Mouse (Mus musculus): ENCODE data around the gene AU022252. TPM values are rescaled to one million over a fixed set of nuclear protein-coding genes. Genes with fewer than 3 reads are reported as not detected.
A peak's percentile ranks its signal among the peaks of the same experiment; 100 is the strongest.

Gene AU022252
- polyA plus RNA-seq, 1 experiment from 2014 or later: 26.4 TPM

DNA sequence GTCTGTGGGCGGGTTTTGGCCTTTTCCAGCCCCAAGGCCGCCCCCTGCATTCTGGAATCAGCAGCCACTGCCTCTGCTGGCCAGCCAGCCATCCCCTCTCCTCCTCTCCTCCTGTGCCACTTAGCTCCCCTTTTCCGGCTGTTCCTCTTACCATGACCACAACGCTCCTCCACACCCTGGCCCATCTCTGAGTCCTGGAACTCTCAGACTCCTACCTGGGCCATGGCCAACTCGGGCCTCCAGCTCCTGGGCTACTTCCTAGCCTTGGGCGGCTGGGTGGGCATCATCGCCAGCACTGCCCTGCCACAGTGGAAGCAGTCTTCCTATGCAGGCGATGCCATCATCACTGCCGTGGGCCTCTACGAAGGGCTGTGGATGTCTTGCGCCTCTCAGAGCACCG, 22.8 kb upstream of the AU022252 start, which contains the start of gene Cldn19:
TSS of gene Cldn19 (plus strand) at position 64 of the 400 bp plus-strand sequence.
- no peaks in the 10 kb centered on the region for H3K9me3 ChIP-seq
- peaks cover 21% of the 10 kb centered on the region for H3K4me1 ChIP-seq
- H3K9ac ChIP-seq: peak within 1 kb of the TSS; percentile 24; the same call in 1 of the 2 replicates
- no peak within 1 kb of the TSS for H3K4me3 ChIP-seq
- no peaks in the 10 kb centered on the region for H3K27me3 ChIP-seq (replicated peaks)
- no peak within 1 kb of the TSS for H3K4me2 ChIP-seq
- 83% methylated on average over 12 of the region's 12 CpGs for WGBS
- no peaks in the 10 kb centered on the region for H3K36me3 ChIP-seq
- no peak within 1 kb of the TSS for H3K27ac ChIP-seq (replicated peaks)
- no peak for ATAC-seq (ENCODE audit: extremely low read depth, insufficient number of reproducible peaks, low FRiP score, low TSS enrichment)

DNA sequence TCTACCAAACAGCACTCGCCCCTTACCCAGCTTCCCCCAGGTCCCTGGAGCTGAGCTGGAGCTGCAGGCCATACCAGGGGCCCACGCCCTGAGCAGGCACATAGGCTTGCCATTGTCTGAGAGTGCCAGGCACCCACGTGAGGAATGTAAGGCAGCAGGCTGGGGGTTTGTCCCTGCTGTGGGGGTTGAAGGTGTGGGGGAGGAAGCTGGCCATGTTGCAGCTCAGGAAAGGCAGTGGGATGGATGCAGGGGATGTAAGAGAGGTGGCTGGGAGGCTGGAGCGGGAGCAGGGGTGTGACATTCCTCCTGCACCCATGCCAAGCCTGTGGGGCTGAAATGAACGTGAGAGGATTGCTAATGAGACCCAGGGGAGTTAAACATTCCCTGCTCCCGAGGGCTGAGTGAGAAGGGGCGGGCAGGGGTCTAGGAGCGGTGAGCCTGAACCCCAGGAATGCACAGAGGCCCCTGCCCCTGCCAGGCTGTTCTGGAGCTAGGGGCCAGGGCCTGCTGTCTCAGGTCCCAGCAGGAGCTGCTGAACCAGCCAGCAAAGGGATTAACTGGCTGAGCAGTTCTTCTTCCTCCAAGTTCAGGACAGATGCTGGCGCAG, 21.6 kb upstream of the AU022252 start:
- no peak overlapping the region for H3K27ac ChIP-seq (replicated peaks)
- no peak for ATAC-seq (ENCODE audit: extremely low read depth, insufficient number of reproducible peaks, low FRiP score, low TSS enrichment)

GRCm38 (mm10) chr4:119252025-119252808, 19.7 kb upstream of the AU022252 start:
- peaks cover 26% of the 10 kb centered on the region for H3K4me1 ChIP-seq
- H3K36me3 ChIP-seq: peaks cover 14% of the 10 kb centered on the region
- no peak overlapping the region for H3K4me3 ChIP-seq
- no peak overlapping the region for H3K27ac ChIP-seq (replicated peaks)
- WGBS: 50% methylated on average over 7 of the region's 7 CpGs
- no peak overlapping the region for H3K9ac ChIP-seq
- no peak overlapping the region for H3K4me2 ChIP-seq
- no peak for ATAC-seq (ENCODE audit: extremely low read depth, insufficient number of reproducible peaks, low FRiP score, low TSS enrichment)
- no peaks in the 10 kb centered on the region for H3K9me3 ChIP-seq
- H3K27me3 ChIP-seq (replicated peaks): no peaks in the 10 kb centered on the region

More for the DNA sequence above, 21.6 kb upstream of the AU022252 start:
- no peak overlapping the region for H3K4me3 ChIP-seq
- 43% methylated on average over 9 of the region's 9 CpGs for WGBS
- H3K27me3 ChIP-seq (replicated peaks): no peaks in the 10 kb centered on the region
- peak overlapping the region; percentile 24; the same call in 1 of the 2 replicates for H3K9ac ChIP-seq
- no peaks in the 10 kb centered on the region for H3K9me3 ChIP-seq
- H3K4me2 ChIP-seq: no peak overlapping the region
- no peaks in the 10 kb centered on the region for H3K36me3 ChIP-seq
- peaks cover 12% of the 10 kb centered on the region for H3K4me1 ChIP-seq

GRCm38 (mm10) chr4:119248407-119248965, 16.0 kb upstream of the AU022252 start:
- no peak for ATAC-seq (ENCODE audit: extremely low read depth, insufficient number of reproducible peaks, low FRiP score, low TSS enrichment)
- H3K27ac ChIP-seq (replicated peaks): no peak overlapping the region
- H3K4me1 ChIP-seq: peaks cover 32% of the 10 kb centered on the region
- no peak overlapping the region for H3K4me2 ChIP-seq
- no peak overlapping the region for H3K4me3 ChIP-seq
- 61% methylated on average over 11 of the region's 11 CpGs for WGBS
- H3K9me3 ChIP-seq: no peaks in the 10 kb centered on the region
- H3K36me3 ChIP-seq: peaks cover 51% of the 10 kb centered on the region
- H3K27me3 ChIP-seq (replicated peaks): no peaks in the 10 kb centered on the region
- H3K9ac ChIP-seq: no peak overlapping the region

- Histone ChIP-seq H3K36me3 (peaks cover 59% of the 10 kb centered on the region), H3K27ac (replicated peaks) (no peak overlapping the region; the same call in 1 of the 2 replicates)
Measured at GRCm38 (mm10) chr4:119247462-119248235, 15.1 kb upstream of the AU022252 start.

DNA sequence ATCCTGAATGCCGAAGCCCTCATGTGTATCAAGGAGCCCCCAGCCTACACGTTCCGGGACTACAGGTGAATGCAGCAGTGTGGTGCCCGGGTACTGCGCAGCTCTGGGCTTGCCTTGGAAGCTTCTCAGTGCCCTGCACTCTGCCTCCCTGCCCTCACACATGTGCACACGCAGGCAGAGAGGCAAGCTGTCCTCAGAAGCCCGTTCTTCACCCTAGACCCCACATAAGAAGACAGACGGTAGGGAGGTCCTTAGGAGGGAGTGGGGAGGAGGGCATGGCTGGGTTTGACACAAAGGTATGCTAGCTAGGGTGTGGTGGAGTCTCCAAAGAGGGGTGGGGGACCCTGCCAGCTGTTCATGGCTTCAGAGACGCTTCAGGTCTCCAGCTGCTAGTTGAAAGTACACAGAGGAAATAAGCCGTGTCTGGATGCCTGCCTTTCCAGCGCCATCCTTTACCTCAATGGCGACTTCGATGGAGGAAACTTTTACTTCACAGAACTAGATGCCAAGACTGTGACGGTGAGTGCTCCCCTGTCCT, 14.2 kb upstream of the AU022252 start:
- ATAC-seq (ENCODE audit: extremely low read depth, insufficient number of reproducible peaks, low FRiP score, low TSS enrichment): no peak
- Histone ChIP-seq H3K4me1 (peaks cover 31% of the 10 kb centered on the region), H3K36me3 (peaks cover 68% of the 10 kb centered on the region)

More at GRCm38 (mm10) chr4:119247462-119248235, 15.1 kb upstream of the AU022252 start:
- peak overlapping the region; percentile 33; the same call in 1 of the 2 replicates for H3K9ac ChIP-seq
- no peak for ATAC-seq (ENCODE audit: extremely low read depth, insufficient number of reproducible peaks, low FRiP score, low TSS enrichment)
- H3K4me2 ChIP-seq: no peak overlapping the region
- 38% methylated on average over 13 of the region's 13 CpGs for WGBS
- no peaks in the 10 kb centered on the region for H3K27me3 ChIP-seq (replicated peaks)
- H3K9me3 ChIP-seq: no peaks in the 10 kb centered on the region
- H3K4me3 ChIP-seq: no peak overlapping the region
- peaks cover 31% of the 10 kb centered on the region for H3K4me1 ChIP-seq

DNA sequence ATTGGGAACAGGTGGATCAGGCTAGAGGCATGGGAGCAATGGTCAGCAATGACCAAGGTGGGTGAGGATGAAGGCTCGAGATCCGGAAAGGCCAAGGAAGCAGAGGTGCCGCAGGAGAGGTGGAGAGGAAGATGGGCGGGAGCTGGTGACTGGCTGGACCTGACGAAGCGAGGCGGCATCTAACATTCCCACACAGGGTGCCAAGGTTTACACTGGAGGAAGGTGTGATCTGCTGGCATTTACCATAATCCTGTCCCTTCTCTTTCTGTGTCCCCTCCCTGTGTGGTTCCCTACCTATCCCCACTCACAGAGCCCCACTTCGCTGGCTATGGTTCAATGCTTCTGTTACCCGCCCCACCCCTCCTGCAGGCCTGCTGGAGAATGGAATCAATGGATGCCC, 13.4 kb upstream of the AU022252 start:
- Histone ChIP-seq H3K4me1 (peaks cover 31% of the 10 kb centered on the region), H3K27me3 (replicated peaks) (no peaks in the 10 kb centered on the region), H3K27ac (replicated peaks) (no peak overlapping the region; the same call in 1 of the 2 replicates), H3K4me3 (no peak overlapping the region), H3K36me3 (peaks cover 76% of the 10 kb centered on the region), H3K4me2 (no peak overlapping the region), H3K9ac (no peak overlapping the region), H3K9me3 (no peaks in the 10 kb centered on the region)
- no peak for ATAC-seq (ENCODE audit: extremely low read depth, insufficient number of reproducible peaks, low FRiP score, low TSS enrichment)
- 81% methylated on average over 9 of the region's 9 CpGs for WGBS

More for the DNA sequence above, 14.2 kb upstream of the AU022252 start:
- no peak overlapping the region for H3K27ac ChIP-seq (replicated peaks)
- no peak overlapping the region for H3K4me2 ChIP-seq
- peak overlapping the region; percentile 33; the same call in 1 of the 2 replicates for H3K9ac ChIP-seq
- H3K9me3 ChIP-seq: no peaks in the 10 kb centered on the region
- WGBS: 75% methylated on average over 14 of the region's 14 CpGs
- no peak overlapping the region for H3K4me3 ChIP-seq
- no peaks in the 10 kb centered on the region for H3K27me3 ChIP-seq (replicated peaks)

DNA sequence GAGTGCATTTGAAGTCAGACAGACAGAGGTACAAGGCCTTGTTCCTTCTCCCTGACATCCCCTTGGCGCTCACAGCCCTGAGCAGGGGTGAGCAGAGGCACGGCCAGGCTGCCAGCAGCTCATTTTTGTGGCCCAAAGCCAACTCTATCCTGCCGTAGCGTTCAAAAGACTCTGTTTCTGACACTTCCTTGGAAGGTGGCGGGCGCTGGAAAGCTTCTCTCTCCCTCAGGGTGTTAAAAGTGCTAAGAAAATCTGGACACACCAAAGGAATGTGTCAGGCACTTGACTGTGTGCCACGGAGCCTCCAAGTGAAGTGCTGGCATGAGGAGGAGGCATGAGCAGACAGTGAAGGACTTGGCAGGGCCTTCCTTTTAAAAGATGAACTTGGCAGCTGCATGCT, 13.0 kb upstream of the AU022252 start:
- 35% methylated on average over 7 of the region's 7 CpGs for WGBS
- ATAC-seq (ENCODE audit: extremely low read depth, insufficient number of reproducible peaks, low FRiP score, low TSS enrichment): no peak
- Histone ChIP-seq H3K9ac (no peak overlapping the region), H3K4me3 (no peak overlapping the region), H3K4me1 (peaks cover 31% of the 10 kb centered on the region), H3K9me3 (no peaks in the 10 kb centered on the region), H3K4me2 (no peak overlapping the region), H3K27ac (replicated peaks) (peak overlapping the region; percentile 58), H3K27me3 (replicated peaks) (no peaks in the 10 kb centered on the region), H3K36me3 (peaks cover 80% of the 10 kb centered on the region)

DNA sequence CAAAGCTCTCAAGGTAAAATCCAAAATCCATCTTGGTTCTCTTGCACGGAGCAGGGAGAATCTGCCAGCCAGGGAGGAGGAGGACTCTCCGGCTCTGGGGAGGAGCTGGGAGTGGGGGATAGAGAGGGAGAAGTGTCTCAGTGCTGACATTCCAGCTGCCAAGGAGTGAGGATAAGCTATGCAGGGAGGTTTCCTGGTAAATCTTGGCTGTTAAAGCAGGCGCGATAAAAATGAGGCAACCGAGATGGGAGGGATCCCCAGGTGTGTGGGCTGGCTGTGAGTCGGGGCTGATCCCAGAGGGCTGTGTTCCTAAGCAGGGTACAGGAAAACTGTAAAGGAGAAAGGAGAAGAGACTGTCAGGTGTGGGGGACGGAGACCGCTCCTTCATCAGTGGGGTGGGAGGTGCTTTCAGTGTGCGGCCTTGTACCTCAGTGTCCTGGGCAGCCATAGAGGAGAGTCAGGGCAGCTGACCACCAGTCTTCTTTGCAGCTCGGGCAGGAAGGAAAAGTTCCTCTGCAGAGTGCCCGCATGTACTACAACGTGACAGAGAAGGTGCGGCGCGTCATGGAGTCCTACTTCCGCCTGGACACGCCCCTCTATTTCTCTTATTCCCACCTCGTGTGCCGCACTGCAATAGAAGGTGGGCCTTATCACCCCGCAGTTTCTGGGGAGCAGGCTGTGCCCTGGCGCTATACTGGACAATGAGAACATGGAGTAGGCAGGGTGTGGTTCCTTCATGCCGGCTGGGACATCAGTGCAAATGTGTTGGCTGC, 12.1 kb upstream of the AU022252 start:
- no peak for ATAC-seq (ENCODE audit: extremely low read depth, insufficient number of reproducible peaks, low FRiP score, low TSS enrichment)
- H3K27me3 ChIP-seq (replicated peaks): no peaks in the 10 kb centered on the region
- H3K9me3 ChIP-seq: no peaks in the 10 kb centered on the region
- H3K4me2 ChIP-seq: no peak overlapping the region
- 67% methylated on average over 22 of the region's 22 CpGs for WGBS
- H3K9ac ChIP-seq: 0 out of 2 replicates have a peak overlapping the region, but pooled peaks have one; percentile 24
- peaks cover 31% of the 10 kb centered on the region for H3K4me1 ChIP-seq
- no peak overlapping the region for H3K4me3 ChIP-seq
- peaks cover 89% of the 10 kb centered on the region for H3K36me3 ChIP-seq
- peak overlapping the region; percentile 58; the same call in 1 of the 2 replicates for H3K27ac ChIP-seq (replicated peaks)

DNA sequence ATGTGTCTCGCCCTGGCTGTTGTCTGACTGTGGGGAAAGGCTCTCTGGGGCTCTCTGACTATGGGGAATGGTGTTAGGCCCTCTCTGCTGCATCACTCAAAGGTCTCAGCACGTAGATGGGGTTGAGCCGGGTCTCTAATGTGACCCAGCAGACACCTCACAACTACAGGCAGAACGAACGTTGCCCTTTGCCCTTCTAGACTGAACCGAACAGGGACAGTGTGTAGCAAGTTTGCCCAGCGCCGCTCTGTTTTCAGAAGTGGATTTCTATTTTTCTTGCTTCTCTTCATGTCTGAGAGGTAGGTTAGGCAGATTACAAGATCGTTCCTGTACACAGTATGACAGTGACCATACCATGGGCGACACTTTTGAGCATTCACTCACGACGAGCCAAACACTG, 10.1 kb upstream of the AU022252 start:
- Histone ChIP-seq H3K27ac (replicated peaks) (no peak overlapping the region), H3K4me2 (no peak overlapping the region), H3K27me3 (replicated peaks) (no peaks in the 10 kb centered on the region), H3K4me3 (no peak overlapping the region), H3K9me3 (no peaks in the 10 kb centered on the region), H3K4me1 (peaks cover 30% of the 10 kb centered on the region), H3K9ac (no peak overlapping the region), H3K36me3 (peaks cover 92% of the 10 kb centered on the region)
- ATAC-seq (ENCODE audit: extremely low read depth, insufficient number of reproducible peaks, low FRiP score, low TSS enrichment): no peak
- WGBS: 89% methylated on average over 12 of the region's 12 CpGs

All from heart, embryonic 13.5 days (tissue).